Mouse (Mus musculus): ENCODE data around the gene Sesn1. TPM values are rescaled to one million over a fixed set of nuclear protein-coding genes. Genes with fewer than 3 reads are reported as not detected.
"Not testable (repeated sequence)": the region's sequence is repeated elsewhere in the genome, so short reads cannot be mapped to it uniquely, and the experiment has no call there.

Sesn1 gene
- polyA plus RNA-seq, 1 experiment from 2014 or later = 29.2 TPM

DNA sequence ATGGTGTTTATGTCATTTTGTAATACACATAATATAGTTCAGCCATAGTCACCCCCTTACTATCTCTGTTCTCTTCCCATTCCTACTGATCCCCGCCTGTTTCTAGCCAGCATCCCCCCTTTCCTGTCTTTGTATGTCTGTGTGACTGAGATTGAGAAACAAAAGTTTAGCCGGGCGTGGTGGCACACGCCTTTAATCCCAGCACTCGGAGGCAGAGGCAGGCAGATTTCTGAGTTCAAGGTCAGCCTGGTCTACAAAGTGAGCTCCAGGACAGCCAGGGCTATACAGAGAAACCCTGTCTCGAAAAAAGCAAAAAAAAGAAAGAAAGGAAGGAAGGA lies 9.0 kb downstream of the Sesn1 start:
- not testable (repeated sequence) for H3K4me2 ChIP-seq (ENCODE audit: low read depth, low read length); H3K9ac ChIP-seq (ENCODE audit: low read length); H3K27me3 ChIP-seq (ENCODE audit: control insufficient read depth, insufficient read depth, low read depth, low read length); H3K36me3 ChIP-seq (ENCODE audit: control insufficient read depth, insufficient read depth, low read length); H3K4me1 ChIP-seq (replicated peaks; ENCODE audit: control insufficient read depth, insufficient read depth, low read length); H3K27ac ChIP-seq (ENCODE audit: low read length); H3K9me3 ChIP-seq (ENCODE audit: control insufficient read depth, low read length); ATAC-seq (ENCODE audit: low read depth); H3K4me3 ChIP-seq (ENCODE audit: low read length)
- WGBS = 84% methylated on average over 6 of the region's 6 CpGs

GRCm38 (mm10) chr10:41819307-41819706 lies 9.6 kb downstream of the Sesn1 start:
- no peak overlapping the region for H3K27ac ChIP-seq (ENCODE audit: low read length)
- no peak for ATAC-seq (ENCODE audit: low read depth)
- no peaks in the 10 kb centered on the region for H3K36me3 ChIP-seq (ENCODE audit: control insufficient read depth, insufficient read depth, low read length)
- WGBS = 78% methylated on average over 3 of the region's 3 CpGs
- no peaks in the 10 kb centered on the region for H3K9me3 ChIP-seq (ENCODE audit: control insufficient read depth, low read length)
- no peaks in the 10 kb centered on the region for H3K4me1 ChIP-seq (replicated peaks; ENCODE audit: control insufficient read depth, insufficient read depth, low read length)
- no peak overlapping the region for H3K9ac ChIP-seq (ENCODE audit: low read length)
- H3K4me3 ChIP-seq (ENCODE audit: low read length) = no peak overlapping the region
- H3K27me3 ChIP-seq (ENCODE audit: control insufficient read depth, insufficient read depth, low read depth, low read length) = no peaks in the 10 kb centered on the region
- H3K4me2 ChIP-seq (ENCODE audit: low read depth, low read length) = no peak overlapping the region

- H3K4me1 ChIP-seq (replicated peaks; ENCODE audit: control insufficient read depth, insufficient read depth, low read length) = no peaks in the 10 kb centered on the region
- H3K36me3 ChIP-seq (ENCODE audit: control insufficient read depth, insufficient read depth, low read length) = no peaks in the 10 kb centered on the region
- no peak overlapping the region for H3K27ac ChIP-seq (ENCODE audit: low read length)
Observed at GRCm38 (mm10) chr10:41820401-41820800, 10.7 kb downstream of the Sesn1 start.

DNA sequence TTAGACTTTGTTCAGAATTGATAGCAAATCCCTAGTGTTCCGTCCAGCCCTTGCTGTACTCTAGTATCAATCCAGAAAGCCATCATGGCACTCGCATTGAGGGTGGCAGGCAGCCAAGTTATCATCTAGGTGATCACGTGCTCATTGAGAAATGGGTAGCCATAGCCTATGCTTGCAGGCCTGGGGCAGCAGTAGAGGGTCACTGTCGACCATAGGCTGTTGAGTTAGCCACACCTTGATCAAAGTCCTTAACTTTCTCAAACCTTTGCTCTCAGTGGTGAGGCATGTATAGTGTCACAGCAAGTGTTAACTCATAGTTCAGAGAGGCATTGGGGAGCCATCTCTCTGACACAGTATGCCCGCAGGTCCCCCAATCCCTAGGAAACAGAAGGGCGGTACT lies 11.4 kb downstream of the Sesn1 start:
- Histone ChIP-seq H3K9me3 (ENCODE audit: control insufficient read depth, low read length) (no peaks in the 10 kb centered on the region), H3K36me3 (ENCODE audit: control insufficient read depth, insufficient read depth, low read length) (no peaks in the 10 kb centered on the region), H3K9ac (ENCODE audit: low read length) (no peak overlapping the region), H3K4me1 (replicated peaks; ENCODE audit: control insufficient read depth, insufficient read depth, low read length) (no peaks in the 10 kb centered on the region), H3K4me3 (ENCODE audit: low read length) (no peak overlapping the region), H3K4me2 (ENCODE audit: low read depth, low read length) (no peak overlapping the region), H3K27ac (ENCODE audit: low read length) (no peak overlapping the region), H3K27me3 (ENCODE audit: control insufficient read depth, insufficient read depth, low read depth, low read length) (no peaks in the 10 kb centered on the region)
- no peak for ATAC-seq (ENCODE audit: low read depth)
- 82% methylated on average over 6 of the region's 6 CpGs for WGBS

More at GRCm38 (mm10) chr10:41820401-41820800, 10.7 kb downstream of the Sesn1 start:
- H3K27me3 ChIP-seq (ENCODE audit: control insufficient read depth, insufficient read depth, low read depth, low read length) = no peaks in the 10 kb centered on the region
- H3K4me2 ChIP-seq (ENCODE audit: low read depth, low read length) = no peak overlapping the region
- no peaks in the 10 kb centered on the region for H3K9me3 ChIP-seq (ENCODE audit: control insufficient read depth, low read length)
- no peak overlapping the region for H3K4me3 ChIP-seq (ENCODE audit: low read length)
- ATAC-seq (ENCODE audit: low read depth) = no peak
- WGBS = 84% methylated on average over 5 of the region's 5 CpGs
- no peak overlapping the region for H3K9ac ChIP-seq (ENCODE audit: low read length)

DNA sequence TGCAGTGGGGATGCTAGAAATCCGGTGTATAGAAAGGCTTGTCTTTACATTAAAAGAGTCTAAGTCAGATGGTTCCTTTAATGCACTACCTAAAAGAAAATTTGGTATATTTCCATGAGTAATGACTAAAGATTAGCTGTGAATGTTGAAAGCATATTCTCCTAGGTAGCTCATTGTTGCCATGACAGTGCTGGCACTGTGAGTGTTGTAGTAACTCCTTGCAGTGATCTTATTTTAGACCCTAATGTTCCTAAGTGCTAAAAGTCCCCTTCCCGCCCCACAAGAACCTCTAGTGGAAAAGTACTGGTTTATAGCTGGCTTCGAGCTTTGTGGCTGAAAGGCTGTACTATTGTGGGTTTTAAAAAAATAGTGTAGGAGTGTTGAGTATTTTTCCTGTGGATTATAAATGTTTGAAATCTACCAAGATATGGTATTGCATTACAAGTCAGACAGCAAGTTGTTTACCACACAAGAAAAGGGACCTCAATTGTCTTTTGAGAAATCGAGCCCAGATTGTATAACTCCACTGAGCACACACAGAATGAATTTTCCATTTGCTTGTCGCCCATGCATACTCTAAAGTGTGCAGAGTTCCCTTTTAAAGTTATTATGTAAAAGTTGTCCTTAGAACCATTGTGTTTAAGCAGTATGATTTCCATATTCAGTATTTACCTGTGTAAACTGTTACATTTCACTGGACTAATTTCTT lies 13.0 kb downstream of the Sesn1 start:
- Histone ChIP-seq H3K9ac (ENCODE audit: low read length) (no peak overlapping the region), H3K4me1 (replicated peaks; ENCODE audit: control insufficient read depth, insufficient read depth, low read length) (no peaks in the 10 kb centered on the region), H3K4me2 (ENCODE audit: low read depth, low read length) (no peak overlapping the region), H3K4me3 (ENCODE audit: low read length) (no peak overlapping the region), H3K36me3 (ENCODE audit: control insufficient read depth, insufficient read depth, low read length) (no peaks in the 10 kb centered on the region), H3K27me3 (ENCODE audit: control insufficient read depth, insufficient read depth, low read depth, low read length) (no peaks in the 10 kb centered on the region), H3K27ac (ENCODE audit: low read length) (no peak overlapping the region), H3K9me3 (ENCODE audit: control insufficient read depth, low read length) (no peaks in the 10 kb centered on the region)
- WGBS = 77% methylated on average over 5 of the region's 5 CpGs
- no peak for ATAC-seq (ENCODE audit: low read depth)

GRCm38 (mm10) chr10:41823282-41823675 lies 13.5 kb downstream of the Sesn1 start:
- not testable (repeated sequence) for H3K9ac ChIP-seq (ENCODE audit: low read length); H3K27ac ChIP-seq (ENCODE audit: low read length); H3K27me3 ChIP-seq (ENCODE audit: control insufficient read depth, insufficient read depth, low read depth, low read length); H3K4me2 ChIP-seq (ENCODE audit: low read depth, low read length); H3K4me3 ChIP-seq (ENCODE audit: low read length); ATAC-seq (ENCODE audit: low read depth); H3K9me3 ChIP-seq (ENCODE audit: control insufficient read depth, low read length); H3K36me3 ChIP-seq (ENCODE audit: control insufficient read depth, insufficient read depth, low read length); H3K4me1 ChIP-seq (replicated peaks; ENCODE audit: control insufficient read depth, insufficient read depth, low read length)
- 81% methylated on average over 2 of the region's 4 CpGs for WGBS

DNA sequence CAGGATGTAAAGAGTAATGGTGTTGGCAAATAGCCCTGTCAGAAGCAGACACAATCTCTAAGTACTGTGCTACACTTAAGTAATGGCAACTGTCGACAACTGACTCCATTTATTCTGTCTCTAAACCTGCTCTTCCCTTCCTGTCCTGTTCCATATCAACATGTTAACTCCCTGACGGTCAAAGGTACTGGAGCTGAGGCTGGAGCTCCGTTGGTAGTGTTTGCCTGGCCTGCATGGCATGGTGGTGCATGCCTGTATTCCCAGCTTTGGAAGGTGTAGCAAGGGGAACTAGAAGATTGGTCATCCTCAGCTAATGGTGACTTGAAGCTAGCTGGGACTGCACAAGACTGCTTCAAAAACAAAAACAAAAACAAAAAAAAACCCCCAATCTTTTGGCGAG lies 14.2 kb downstream of the Sesn1 start:
- no peak for ATAC-seq (ENCODE audit: low read depth)
- Histone ChIP-seq H3K4me2 (ENCODE audit: low read depth, low read length) (no peak overlapping the region), H3K36me3 (ENCODE audit: control insufficient read depth, insufficient read depth, low read length) (no peaks in the 10 kb centered on the region), H3K27me3 (ENCODE audit: control insufficient read depth, insufficient read depth, low read depth, low read length) (no peaks in the 10 kb centered on the region), H3K9me3 (ENCODE audit: control insufficient read depth, low read length) (no peaks in the 10 kb centered on the region), H3K9ac (ENCODE audit: low read length) (no peak overlapping the region), H3K27ac (ENCODE audit: low read length) (no peak overlapping the region), H3K4me3 (ENCODE audit: low read length) (no peak overlapping the region), H3K4me1 (replicated peaks; ENCODE audit: control insufficient read depth, insufficient read depth, low read length) (no peaks in the 10 kb centered on the region)
- WGBS = 60% methylated on average over 4 of the region's 4 CpGs

DNA sequence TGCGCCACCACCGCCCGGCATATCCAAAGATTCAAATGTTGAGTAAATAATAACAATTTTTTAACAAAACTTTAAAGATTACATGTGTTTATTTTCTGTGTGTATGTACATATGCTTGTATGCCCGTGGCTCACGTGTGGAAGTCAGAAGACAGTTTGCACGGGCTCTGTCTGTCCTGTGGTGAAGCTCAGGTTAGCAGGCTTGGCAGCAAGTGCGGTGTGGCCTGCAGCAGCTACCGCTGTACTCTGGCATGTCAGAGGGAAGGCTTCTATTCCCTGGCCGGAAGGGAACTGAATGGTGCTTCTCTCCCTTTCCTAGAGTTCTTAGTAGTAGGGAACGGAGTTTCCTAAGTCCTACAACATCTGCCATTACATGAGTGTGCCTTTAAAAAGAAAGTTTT lies 15.3 kb downstream of the Sesn1 start:
- ATAC-seq (ENCODE audit: low read depth) = no peak
- H3K4me3 ChIP-seq (ENCODE audit: low read length) = no peak overlapping the region
- no peaks in the 10 kb centered on the region for H3K4me1 ChIP-seq (replicated peaks; ENCODE audit: control insufficient read depth, insufficient read depth, low read length)
- H3K4me2 ChIP-seq (ENCODE audit: low read depth, low read length) = no peak overlapping the region
- no peak overlapping the region for H3K9ac ChIP-seq (ENCODE audit: low read length)
- H3K36me3 ChIP-seq (ENCODE audit: control insufficient read depth, insufficient read depth, low read length) = no peaks in the 10 kb centered on the region
- H3K9me3 ChIP-seq (ENCODE audit: control insufficient read depth, low read length) = no peaks in the 10 kb centered on the region
- no peaks in the 10 kb centered on the region for H3K27me3 ChIP-seq (ENCODE audit: control insufficient read depth, insufficient read depth, low read depth, low read length)
- 88% methylated on average over 10 of the region's 10 CpGs for WGBS
- H3K27ac ChIP-seq (ENCODE audit: low read length) = no peak overlapping the region

DNA sequence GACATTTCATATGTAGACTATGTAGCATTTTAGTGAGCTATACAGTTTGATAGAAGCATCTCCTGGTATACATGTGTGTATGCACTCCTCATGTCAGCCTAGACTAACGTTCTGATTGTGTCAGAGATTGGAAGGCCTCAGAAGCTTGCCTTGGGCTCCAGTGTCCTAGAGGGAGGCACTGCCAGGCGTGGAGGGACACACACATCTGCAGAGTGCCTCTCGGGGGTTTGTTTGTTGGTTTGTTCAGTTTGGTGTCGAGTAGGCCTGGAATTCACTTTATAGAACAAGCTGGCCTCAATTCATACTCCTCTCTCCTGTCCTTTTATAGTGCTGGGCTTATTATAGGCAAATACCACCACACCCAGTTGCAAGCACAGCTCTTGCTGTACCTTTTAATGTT lies 16.3 kb downstream of the Sesn1 start:
- Histone ChIP-seq H3K27ac (ENCODE audit: low read length) (no peak overlapping the region), H3K4me3 (ENCODE audit: low read length) (no peak overlapping the region), H3K4me2 (ENCODE audit: low read depth, low read length) (no peak overlapping the region), H3K4me1 (replicated peaks; ENCODE audit: control insufficient read depth, insufficient read depth, low read length) (no peaks in the 10 kb centered on the region), H3K9ac (ENCODE audit: low read length) (no peak overlapping the region), H3K27me3 (ENCODE audit: control insufficient read depth, insufficient read depth, low read depth, low read length) (no peaks in the 10 kb centered on the region), H3K36me3 (ENCODE audit: control insufficient read depth, insufficient read depth, low read length) (no peaks in the 10 kb centered on the region), H3K9me3 (ENCODE audit: control insufficient read depth, low read length) (no peaks in the 10 kb centered on the region)
- WGBS = 83% methylated on average over 4 of the region's 4 CpGs
- ATAC-seq (ENCODE audit: low read depth) = no peak

All from lung, embryonic 16.5 days (tissue).